31 mouse cellular contexts compared by ENCODE assay signal in the genomic region with DNA sequence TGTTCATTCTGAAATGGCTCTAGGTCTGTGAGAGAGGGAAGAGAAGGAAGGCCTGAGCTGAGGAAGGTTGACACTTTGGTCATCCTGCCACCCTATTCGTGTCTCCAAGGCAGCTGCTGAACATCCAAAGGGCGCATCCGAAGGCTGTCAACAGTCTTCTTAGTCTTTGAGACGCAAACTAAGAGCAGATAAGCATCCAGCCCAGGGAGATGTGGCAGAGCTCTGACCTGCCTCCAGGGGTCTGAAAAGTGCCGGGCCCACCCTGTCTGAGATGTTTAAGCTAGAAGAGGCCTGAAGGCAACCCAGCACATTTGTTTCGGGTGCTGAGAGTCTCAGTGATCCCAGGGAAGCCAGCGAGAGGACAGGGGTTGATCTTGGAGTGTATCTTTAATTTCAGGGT. TPM values are rescaled to one million over a fixed set of nuclear protein-coding genes. Genes with fewer than 3 reads are reported as not detected.
DNase-seq lines count a peak whose midpoint lies in the region; ATAC-seq and TF ChIP-seq lines count a peak whose summit lies in the region.
"Had no signal": no experiment of that assay in that cellular context is flagged by ENCODE, and none has a peak within 500 bp of the region (broad histone marks: within the 10 kb centered on the region; RNA-seq: fewer than 3 reads in every experiment).

No protein-coding gene starts in this region.

- WGBS in midbrain, embryonic 11.5 days = 82% methylated on average over 7 of the region's 7 CpGs
- WGBS in midbrain, embryonic 13.5 days = 79% methylated on average over 7 of the region's 7 CpGs
- 88% methylated on average over 7 of the region's 7 CpGs for WGBS in forebrain, embryonic 16.5 days

- ATAC-seq in midbrain, embryonic 11.5 days (ENCODE audit: low FRiP score) = no peak
- no peak for ATAC-seq in midbrain, embryonic 13.5 days
- no peak for ATAC-seq in forebrain, embryonic 16.5 days
- ATAC-seq: CD4-positive, CD25-positive, alpha-beta regulatory T cell, adult 4 months; forebrain, embryonic 15.5 days; hindbrain, embryonic 16.5 days; Patski had no signal

- H3K4me1 ChIP-seq in midbrain, embryonic 11.5 days (ENCODE audit: control insufficient read depth, insufficient read depth, low read length) = no peaks in the 10 kb centered on the region
- no peaks in the 10 kb centered on the region for H3K4me1 ChIP-seq in midbrain, embryonic 13.5 days (replicated peaks)
- H3K4me1 ChIP-seq in ES-Bruce4 (ENCODE audit: control insufficient read depth, insufficient read depth, low read length) = peaks cover 5% of the 10 kb centered on the region
- H3K4me1 ChIP-seq in forebrain, embryonic 16.5 days (replicated peaks; ENCODE audit: control insufficient read depth, insufficient read depth, low read length) = no peaks in the 10 kb centered on the region
- H3K4me1 ChIP-seq: embryonic facial prominence, embryonic 10.5 days; forebrain, embryonic 12.5 days; forebrain, embryonic 15.5 days; heart, embryonic 12.5 days; heart, embryonic 15.5 days; hindbrain, embryonic 10.5 days; hindbrain, embryonic 13.5 days had no signal

- H3K36me3 ChIP-seq in midbrain, embryonic 11.5 days (ENCODE audit: control insufficient read depth, insufficient read depth, low read length) = no peaks in the 10 kb centered on the region
- no peaks in the 10 kb centered on the region for H3K36me3 ChIP-seq in midbrain, embryonic 13.5 days
- no peaks in the 10 kb centered on the region for H3K36me3 ChIP-seq in ES-Bruce4 (ENCODE audit: control insufficient read depth, insufficient read depth, low read length, poor library complexity, severe bottlenecking)
- no peaks in the 10 kb centered on the region for H3K36me3 ChIP-seq in forebrain, embryonic 16.5 days (ENCODE audit: control insufficient read depth, insufficient read depth)
- H3K36me3 ChIP-seq: embryonic facial prominence, embryonic 10.5 days; embryonic facial prominence, embryonic 13.5 days; forebrain, embryonic 12.5 days; forebrain, embryonic 15.5 days; G1E; heart, embryonic 12.5 days; heart, embryonic 15.5 days; hindbrain, embryonic 10.5 days; hindbrain, embryonic 13.5 days had no signal

- TF ChIP-seq EP300 in ES-Bruce4 (IDR thresholded peaks at IDR 0.05; ENCODE audit: insufficient read depth, low read depth, low read length) = peak; percentile 76

- no peak overlapping the region for H3K4me3 ChIP-seq in midbrain, embryonic 11.5 days (ENCODE audit: low read depth, low read length)
- H3K4me3 ChIP-seq in midbrain, embryonic 13.5 days (replicated peaks) = no peak overlapping the region
- H3K4me3 ChIP-seq in ES-Bruce4 (ENCODE audit: low read depth, low read length) = no peak overlapping the region
- no peak overlapping the region for H3K4me3 ChIP-seq in forebrain, embryonic 16.5 days (replicated peaks; ENCODE audit: low read length)
- H3K4me3 ChIP-seq: embryonic facial prominence, embryonic 10.5 days; embryonic facial prominence, embryonic 13.5 days; erythroblast, embryonic 14.5 days; forebrain, embryonic 12.5 days; forebrain, embryonic 15.5 days; heart, embryonic 12.5 days; heart, embryonic 15.5 days; hindbrain, embryonic 10.5 days; hindbrain, embryonic 13.5 days had no signal

- TF ChIP-seq CTCF in ES-Bruce4 (IDR thresholded peaks at IDR 0.05; ENCODE audit: low read depth, low read length) = no peak

- no peaks in the 10 kb centered on the region for H3K9me3 ChIP-seq in midbrain, embryonic 11.5 days (ENCODE audit: control insufficient read depth, low read length)
- no peaks in the 10 kb centered on the region for H3K9me3 ChIP-seq in midbrain, embryonic 13.5 days
- H3K9me3 ChIP-seq in ES-Bruce4 (replicated peaks; ENCODE audit: control insufficient read depth, insufficient read depth, low read length, poor library complexity, severe bottlenecking) = no peaks in the 10 kb centered on the region
- H3K9me3 ChIP-seq in forebrain, embryonic 16.5 days (ENCODE audit: control insufficient read depth, low read length) = no peaks in the 10 kb centered on the region
- H3K9me3 ChIP-seq: embryonic facial prominence, embryonic 10.5 days; embryonic facial prominence, embryonic 13.5 days; forebrain, embryonic 12.5 days; forebrain, embryonic 15.5 days; heart, embryonic 12.5 days; heart, embryonic 15.5 days; hindbrain, embryonic 10.5 days; hindbrain, embryonic 13.5 days had no signal

- H3K27me3 ChIP-seq in midbrain, embryonic 11.5 days (ENCODE audit: control insufficient read depth, insufficient read depth, low read length) = no peaks in the 10 kb centered on the region
- no peaks in the 10 kb centered on the region for H3K27me3 ChIP-seq in midbrain, embryonic 13.5 days
- H3K27me3 ChIP-seq in ES-Bruce4 (ENCODE audit: control insufficient read depth, insufficient read depth, low read length, poor library complexity, severe bottlenecking) = no peaks in the 10 kb centered on the region
- no peaks in the 10 kb centered on the region for H3K27me3 ChIP-seq in forebrain, embryonic 16.5 days (replicated peaks; ENCODE audit: control insufficient read depth, insufficient read depth, low read length)
- H3K27me3 ChIP-seq: embryonic facial prominence, embryonic 13.5 days; forebrain, embryonic 12.5 days; forebrain, embryonic 15.5 days; heart, embryonic 12.5 days; heart, embryonic 15.5 days; hindbrain, embryonic 13.5 days; Patski had no signal

- no peak overlapping the region for H3K9ac ChIP-seq in midbrain, embryonic 11.5 days (ENCODE audit: low read length)
- no peak overlapping the region for H3K9ac ChIP-seq in midbrain, embryonic 13.5 days (replicated peaks)
- H3K9ac ChIP-seq in ES-Bruce4 (ENCODE audit: low read depth, poor library complexity, severe bottlenecking) = no peak overlapping the region
- H3K9ac ChIP-seq in forebrain, embryonic 16.5 days (replicated peaks; ENCODE audit: low read depth, low read length) = no peak overlapping the region
- H3K9ac ChIP-seq: embryonic facial prominence, embryonic 13.5 days; forebrain, embryonic 12.5 days; forebrain, embryonic 15.5 days; heart, embryonic 12.5 days; heart, embryonic 15.5 days; hindbrain, embryonic 13.5 days had no signal

- H3K4me2 ChIP-seq in midbrain, embryonic 11.5 days = no peak overlapping the region
- no peak overlapping the region for H3K4me2 ChIP-seq in midbrain, embryonic 13.5 days (replicated peaks)
- H3K4me2 ChIP-seq in forebrain, embryonic 16.5 days (ENCODE audit: low read length) = no peak overlapping the region
- H3K4me2 ChIP-seq: embryonic facial prominence, embryonic 13.5 days; forebrain, embryonic 12.5 days; forebrain, embryonic 15.5 days; heart, embryonic 12.5 days; heart, embryonic 15.5 days; hindbrain, embryonic 13.5 days had no signal

- DNase-seq in midbrain, embryonic 11.5 days (ENCODE audit: low spot score, missing footprints) = peak; percentile 56
- peak; percentile 23 for DNase-seq in ES-CJ7 (ENCODE audit: low read depth, low spot score)
- no peak for DNase-seq in adrenal gland, postnatal 25 days
- DNase-seq: adrenal gland, adult 2 months; adrenal gland, postnatal 14 days; cerebellum, adult 11-12 months; cerebellum, adult 8-10 months; cerebellum, postnatal 10 days; cerebellum, postnatal 36 days; embryo, embryonic 11 days; gastrocnemius, postnatal 10 days; gastrocnemius, postnatal 36 days; heart, postnatal 10 days; heart, postnatal 36 days had no signal

- no peak overlapping the region for H3K27ac ChIP-seq in midbrain, embryonic 11.5 days (ENCODE audit: low read depth, low read length)
- no peak overlapping the region for H3K27ac ChIP-seq in midbrain, embryonic 13.5 days
- peak overlapping the region; percentile 29 for H3K27ac ChIP-seq in ES-Bruce4 (ENCODE audit: insufficient read depth, low read length)
- no peak overlapping the region for H3K27ac ChIP-seq in forebrain, embryonic 16.5 days (ENCODE audit: low read length)
- H3K27ac ChIP-seq: embryonic facial prominence, embryonic 10.5 days; embryonic facial prominence, embryonic 13.5 days; forebrain, embryonic 12.5 days; forebrain, embryonic 15.5 days; heart, embryonic 15.5 days; hindbrain, embryonic 10.5 days; hindbrain, embryonic 13.5 days had no signal

- TF ChIP-seq POLR2A in ES-Bruce4 (IDR thresholded peaks at IDR 0.05; ENCODE audit: insufficient read depth, low read length) = no peak

RNA-seq across cellular contexts. Expression of a gene that starts 32.3 kb away (rescaled TPM):
- polyA plus RNA-seq in midbrain, embryonic 11.5 days (2014; fragmentation: Nextera tagmentation; extraction: Ambion mirVana) = 0.23 and 0.49 TPM in 2 replicates
- 0.17 and 0.20 TPM in 2 replicates for polyA plus RNA-seq in midbrain, embryonic 13.5 days (2015; fragmentation: Nextera tagmentation; extraction: Ambion mirVana)
- polyA plus RNA-seq in ES-Bruce4 (2011; ENCODE audit: insufficient read depth, insufficient read length, low read depth, missing spikeins) = 59.0 and 65.2 TPM in 2 replicates
- total RNA-seq in adrenal gland, postnatal 25 days (2021) = 0.12 TPM in 1 of 2 replicates, not detected in the other
- 0.11 TPM in 1 of 2 replicates, not detected in the other for polyA plus RNA-seq in forebrain, embryonic 16.5 days (2015; fragmentation: Nextera tagmentation; extraction: Ambion mirVana)
- polyA plus RNA-seq: C2C12; erythroblast, embryonic 14.5 days; G1E; heart, embryonic 12.5 days; hindbrain, embryonic 13.5 days had no signal

Comparison
In these comparisons a context has a peak if more than half of its experiments do, and no peak if none do; other contexts are left out.
1. RNA of a gene that starts 32.3 kb away (polyA plus RNA-seq): 59.0 to 65.2 TPM in ES-Bruce4; 0.23 to 0.49 TPM in midbrain, embryonic 11.5 days, 0.17 to 0.20 TPM in midbrain, embryonic 13.5 days and 0.11 TPM in forebrain, embryonic 16.5 days; every median in the first group is over 10 times any median in the second.